Mouse (Mus musculus): ENCODE results near the gene Eral1. TPM values are rescaled to one million over a fixed set of nuclear protein-coding genes. Genes with fewer than 3 reads are reported as not detected.

The Eral1 gene
- polyA plus RNA-seq, 1 experiment from 2014 or later, result 40.8 TPM

- Histone ChIP-seq H3K9me3 (ENCODE audit: control insufficient read depth, low read length) (no peaks in the 10 kb centered on the region), H3K4me1 (replicated peaks; ENCODE audit: control insufficient read depth, insufficient read depth, low read length) (peaks cover 35% of the 10 kb centered on the region), H3K9ac (ENCODE audit: low read depth, low read length) (peak overlapping the region; percentile 84), H3K36me3 (ENCODE audit: control insufficient read depth, insufficient read depth, low read length) (peaks cover 27% of the 10 kb centered on the region), H3K27ac (ENCODE audit: low read depth, low read length) (peak overlapping the region; percentile 89), H3K4me2 (peak overlapping the region; percentile 98), H3K27me3 (replicated peaks; ENCODE audit: control insufficient read depth, insufficient read depth, low read length) (no peaks in the 10 kb centered on the region), H3K4me3 (ENCODE audit: low read depth, low read length) (peak overlapping the region; percentile 79)
- ATAC-seq (replicated peaks; ENCODE audit: low FRiP score) (peak; percentile 1; the same call in 1 of the 2 replicates), DNase-seq (ENCODE audit: low spot score) (peak; percentile 42)
- 35% methylated on average over 6 of the region's 6 CpGs for WGBS
These were observed 48.8 kb downstream of the Eral1 start for GRCm38 (mm10) chr11:78031389-78031788.

DNA sequence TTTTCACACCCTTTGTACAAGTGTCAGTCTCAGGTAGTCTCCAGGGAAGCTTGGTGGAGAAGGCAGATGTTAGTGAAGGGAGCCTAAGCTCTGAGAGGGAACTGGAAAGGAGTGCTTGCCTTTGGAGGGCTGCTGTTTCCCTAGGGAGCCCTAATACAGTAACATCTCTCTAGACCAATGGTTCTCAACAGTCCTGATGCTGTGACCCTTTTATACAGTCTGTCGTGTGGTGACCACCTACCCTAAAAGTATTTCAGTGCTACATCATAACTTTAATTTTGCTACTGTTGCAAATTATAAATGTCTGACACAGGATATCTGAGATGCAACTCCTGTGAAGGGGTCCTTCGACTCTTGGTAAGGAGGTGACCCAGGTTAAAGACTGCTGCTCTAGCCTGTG, 49.6 kb downstream of the Eral1 start:
- Histone ChIP-seq H3K9me3 (ENCODE audit: control insufficient read depth, low read length) (no peaks in the 10 kb centered on the region), H3K4me3 (ENCODE audit: low read depth, low read length) (no peak overlapping the region), H3K27me3 (replicated peaks; ENCODE audit: control insufficient read depth, insufficient read depth, low read length) (no peaks in the 10 kb centered on the region), H3K4me2 (no peak overlapping the region; the same call in 1 of the 2 replicates), H3K4me1 (replicated peaks; ENCODE audit: control insufficient read depth, insufficient read depth, low read length) (peaks cover 35% of the 10 kb centered on the region), H3K27ac (ENCODE audit: low read depth, low read length) (no peak overlapping the region), H3K36me3 (ENCODE audit: control insufficient read depth, insufficient read depth, low read length) (peaks cover 35% of the 10 kb centered on the region), H3K9ac (ENCODE audit: low read depth, low read length) (no peak overlapping the region)
- WGBS, result 77% methylated on average over 2 of the region's 2 CpGs
- no peak for ATAC-seq (replicated peaks; ENCODE audit: low FRiP score)
- DNase-seq (ENCODE audit: low spot score), result no peak

DNA sequence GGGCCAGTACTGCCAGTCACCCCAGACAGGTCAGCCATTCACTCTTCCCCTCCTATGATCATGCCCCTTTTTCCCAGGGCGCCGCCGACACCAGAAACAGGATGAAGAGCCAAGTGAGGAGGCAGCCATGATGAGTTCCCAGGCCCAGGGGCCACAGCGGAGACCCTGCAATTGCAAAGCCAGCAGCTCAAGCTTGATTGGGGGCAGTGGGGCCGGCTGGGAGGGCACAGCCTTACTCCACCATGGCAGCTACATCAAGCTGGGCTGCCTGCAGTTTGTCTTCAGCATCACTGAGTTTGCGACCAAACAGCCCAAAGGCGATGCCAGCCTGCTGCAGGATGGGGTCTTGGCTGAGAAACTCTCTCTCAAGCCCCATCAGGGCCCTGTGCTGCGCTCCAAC, 50.9 kb downstream of the Eral1 start:
- 86% methylated on average over 8 of the region's 8 CpGs for WGBS

GRCm38 (mm10) chr11:78023607-78024006, 56.6 kb downstream of the Eral1 start:
- Histone ChIP-seq H3K9ac (ENCODE audit: low read depth, low read length) (no peak overlapping the region), H3K36me3 (ENCODE audit: control insufficient read depth, insufficient read depth, low read length) (peaks cover 65% of the 10 kb centered on the region), H3K9me3 (ENCODE audit: control insufficient read depth, low read length) (no peaks in the 10 kb centered on the region), H3K4me1 (replicated peaks; ENCODE audit: control insufficient read depth, insufficient read depth, low read length) (no peaks in the 10 kb centered on the region; the same call in 1 of the 2 replicates), H3K27ac (ENCODE audit: low read depth, low read length) (no peak overlapping the region), H3K27me3 (replicated peaks; ENCODE audit: control insufficient read depth, insufficient read depth, low read length) (no peaks in the 10 kb centered on the region), H3K4me3 (ENCODE audit: low read depth, low read length) (no peak overlapping the region), H3K4me2 (no peak overlapping the region)
- WGBS, result 79% methylated on average over 8 of the region's 8 CpGs
- DNase-seq (ENCODE audit: low spot score), result no peak
- no peak for ATAC-seq (replicated peaks; ENCODE audit: low FRiP score)

More for the DNA sequence above, 50.9 kb downstream of the Eral1 start:
- H3K9ac ChIP-seq (ENCODE audit: low read depth, low read length), result no peak overlapping the region
- no peak overlapping the region for H3K27ac ChIP-seq (ENCODE audit: low read depth, low read length)
- H3K9me3 ChIP-seq (ENCODE audit: control insufficient read depth, low read length), result no peaks in the 10 kb centered on the region
- no peaks in the 10 kb centered on the region for H3K27me3 ChIP-seq (replicated peaks; ENCODE audit: control insufficient read depth, insufficient read depth, low read length)
- no peak overlapping the region for H3K4me2 ChIP-seq
- peaks cover 35% of the 10 kb centered on the region for H3K4me1 ChIP-seq (replicated peaks; ENCODE audit: control insufficient read depth, insufficient read depth, low read length)
- ATAC-seq (replicated peaks; ENCODE audit: low FRiP score) (no peak), DNase-seq (ENCODE audit: low spot score) (no peak)
- H3K4me3 ChIP-seq (ENCODE audit: low read depth, low read length), result no peak overlapping the region
- H3K36me3 ChIP-seq (ENCODE audit: control insufficient read depth, insufficient read depth, low read length), result peaks cover 41% of the 10 kb centered on the region

MicroRNA genes within 50 kb of the gene (microRNA counts, 519-probe panel; counts per million panel counts)
- 7,830 counts per million, percentile 94 among the panel's probes with 10 or more counts for microRNA mmu-miR-144
- microRNA mmu-miR-451, result 5,781 counts per million, percentile 61 among the panel's probes with 10 or more counts

Small RNA genes within 50 kb of the gene (microRNA-seq; reads per million reads assigned to microRNA genes)
- gene Mir144 (ENCODE audit: borderline number of aligned reads) (541 reads per million, percentile 67 among the genes with 10 or more reads in this experiment), gene Mir451a (ENCODE audit: borderline number of aligned reads) (not detected), gene Mir451b (ENCODE audit: borderline number of aligned reads) (not detected)

Other genes with a start within 250 kb of the Eral1 start
- 6.9 and 7.2 TPM in 2 replicates for gene Pipox, start 186.3 kb downstream of the Eral1 start, polyA plus RNA-seq (2014; fragmentation: Nextera tagmentation; extraction: Ambion mirVana)
- gene Sez6, start 149.6 kb downstream of the Eral1 start, polyA plus RNA-seq (2014; fragmentation: Nextera tagmentation; extraction: Ambion mirVana), result 0.36 TPM in 1 of 2 replicates, not detected in the other
- 17.0 and 18.6 TPM in 2 replicates for gene Phf12, start 97.6 kb downstream of the Eral1 start, polyA plus RNA-seq (2014; fragmentation: Nextera tagmentation; extraction: Ambion mirVana)
- 23.8 and 24.9 TPM in 2 replicates for gene Dhrs13, start 48.1 kb downstream of the Eral1 start, polyA plus RNA-seq (2014; fragmentation: Nextera tagmentation; extraction: Ambion mirVana)
- gene Flot2, start 42.5 kb downstream of the Eral1 start, polyA plus RNA-seq (2014; fragmentation: Nextera tagmentation; extraction: Ambion mirVana), result 44.8 TPM in 2 replicates
- 13.9 and 17.3 TPM in 2 replicates for gene Fam222b, start 14.3 kb upstream of the Eral1 start, polyA plus RNA-seq (2014; fragmentation: Nextera tagmentation; extraction: Ambion mirVana)
- gene Traf4, start 85.2 kb upstream of the Eral1 start, polyA plus RNA-seq (2014; fragmentation: Nextera tagmentation; extraction: Ambion mirVana), result 53.8 and 57.6 TPM in 2 replicates
- gene Nek8, start 96.3 kb upstream of the Eral1 start, polyA plus RNA-seq (2014; fragmentation: Nextera tagmentation; extraction: Ambion mirVana), result 13.1 and 14.3 TPM in 2 replicates
- gene Tlcd1, start 96.3 kb upstream of the Eral1 start, polyA plus RNA-seq (2014; fragmentation: Nextera tagmentation; extraction: Ambion mirVana), result 52.5 and 57.5 TPM in 2 replicates
- gene Rpl23a, start 103.2 kb upstream of the Eral1 start, polyA plus RNA-seq (2014; fragmentation: Nextera tagmentation; extraction: Ambion mirVana), result 1,588 and 1,766 TPM in 2 replicates
- 42.6 and 45.3 TPM in 2 replicates for gene Rab34, start 108.0 kb upstream of the Eral1 start, polyA plus RNA-seq (2014; fragmentation: Nextera tagmentation; extraction: Ambion mirVana)
- 1.6 and 2.5 TPM in 2 replicates for gene Proca1, start 113.0 kb upstream of the Eral1 start, polyA plus RNA-seq (2014; fragmentation: Nextera tagmentation; extraction: Ambion mirVana)
- 47.4 and 48.7 TPM in 2 replicates for gene Sdf2, start 165.4 kb upstream of the Eral1 start, polyA plus RNA-seq (2014; fragmentation: Nextera tagmentation; extraction: Ambion mirVana)
- gene Supt6, start 165.6 kb upstream of the Eral1 start, polyA plus RNA-seq (2014; fragmentation: Nextera tagmentation; extraction: Ambion mirVana), result 30.9 and 32.9 TPM in 2 replicates
- gene 2610507B11Rik, start 181.4 kb upstream of the Eral1 start, polyA plus RNA-seq (2014; fragmentation: Nextera tagmentation; extraction: Ambion mirVana), result 59.5 and 62.2 TPM in 2 replicates
- gene BC030499, start 210.5 kb upstream of the Eral1 start, polyA plus RNA-seq (2014; fragmentation: Nextera tagmentation; extraction: Ambion mirVana), result 0.18 and 0.36 TPM in 2 replicates
- gene Spag5, start 221.1 kb upstream of the Eral1 start, polyA plus RNA-seq (2014; fragmentation: Nextera tagmentation; extraction: Ambion mirVana), result 48.3 and 50.3 TPM in 2 replicates
- 8.8 and 9.9 TPM in 2 replicates for gene Aldoc, start 242.6 kb upstream of the Eral1 start, polyA plus RNA-seq (2014; fragmentation: Nextera tagmentation; extraction: Ambion mirVana)
- 63.6 and 68.2 TPM in 2 replicates for gene Pigs, start 248.0 kb upstream of the Eral1 start, polyA plus RNA-seq (2014; fragmentation: Nextera tagmentation; extraction: Ambion mirVana)

Data from liver, embryonic 11.5 days (tissue).